ENCODE assay signal across 9 mouse cellular contexts in genomic region chr3:82362452-82362851, GRCm38 (mm10). TPM values are rescaled to one million over a fixed set of nuclear protein-coding genes. Genes with fewer than 3 reads are reported as not detected.
DNase-seq lines count a peak whose midpoint lies in the region; ATAC-seq and TF ChIP-seq lines count a peak whose summit lies in the region.
"Had no signal": no experiment of that assay in that cellular context is flagged by ENCODE, and none has a peak within 500 bp of the region (broad histone marks: within the 10 kb centered on the region; RNA-seq: fewer than 3 reads in every experiment).

No protein-coding gene starts in this region.

- peak; percentile 54; the same call in 1 of the 2 replicates for TF ChIP-seq CTCF in bone marrow, adult 2 months (IDR thresholded peaks at IDR 0.05; ENCODE audit: control insufficient read depth, insufficient read depth, low read length)

- no peaks in the 10 kb centered on the region for H3K9me3 ChIP-seq in limb, embryonic 11.5 days (ENCODE audit: control insufficient read depth, low read length)
- H3K9me3 ChIP-seq in limb, embryonic 10.5 days (replicated peaks): no peaks in the 10 kb centered on the region

- 44% methylated on average over 4 of the region's 4 CpGs for WGBS in limb, embryonic 11.5 days
- 43% methylated on average over 4 of the region's 4 CpGs for WGBS in limb, embryonic 10.5 days
- WGBS in bone marrow, adult 2 months: 8% methylated on average over 4 of the region's 4 CpGs

- H3K4me2 ChIP-seq in limb, embryonic 11.5 days (ENCODE audit: low read depth, severe bottlenecking): no peak overlapping the region

- H3K9ac ChIP-seq in limb, embryonic 11.5 days (ENCODE audit: low read length): no peak overlapping the region

- H3K36me3 ChIP-seq in limb, embryonic 11.5 days (ENCODE audit: control insufficient read depth, insufficient read depth, low read length): no peaks in the 10 kb centered on the region
- H3K36me3 ChIP-seq in limb, embryonic 10.5 days: peaks cover 16% of the 10 kb centered on the region
- H3K36me3 ChIP-seq: G1E had no signal

- TF ChIP-seq POLR2A in bone marrow, adult 2 months (IDR thresholded peaks at IDR 0.05; ENCODE audit: borderline replicate concordance, control insufficient read depth, low read depth, low read length): no peak

- H3K4me1 ChIP-seq in limb, embryonic 11.5 days (ENCODE audit: control insufficient read depth, insufficient read depth, low read length): no peaks in the 10 kb centered on the region
- H3K4me1 ChIP-seq in limb, embryonic 10.5 days: peaks cover 9% of the 10 kb centered on the region
- H3K4me1 ChIP-seq in bone marrow, adult 2 months (ENCODE audit: control insufficient read depth, insufficient read depth, low read length): no peaks in the 10 kb centered on the region; the same call in 1 of the 2 replicates

- peak; percentile 33 to 65 for DNase-seq in cerebellum, postnatal 14 days
- no peak for DNase-seq in cerebellum, adult 11-12 months
- peak; percentile 37 for DNase-seq in limb, embryonic 11.5 days (ENCODE audit: low spot score)
- no peak for DNase-seq in limb, embryonic 10.5 days (ENCODE audit: low spot score)
- DNase-seq in Muller cell, postnatal 12 days (ENCODE audit: inconsistent ontology term): no peak

- no peak overlapping the region for H3K27ac ChIP-seq in limb, embryonic 11.5 days (replicated peaks; ENCODE audit: low read depth, low read length)
- no peak overlapping the region for H3K27ac ChIP-seq in limb, embryonic 10.5 days
- H3K27ac ChIP-seq in bone marrow, adult 2 months (ENCODE audit: control insufficient read depth, insufficient read depth, low read depth, low read length, poor library complexity): no peak overlapping the region

- H3K4me3 ChIP-seq in limb, embryonic 11.5 days (ENCODE audit: low read depth, low read length): no peak overlapping the region
- H3K4me3 ChIP-seq in limb, embryonic 10.5 days: no peak overlapping the region
- no peak overlapping the region for H3K4me3 ChIP-seq in bone marrow, adult 2 months (replicated peaks; ENCODE audit: control insufficient read depth, low read depth, low read length)

- no peak for ATAC-seq in limb, embryonic 11.5 days (ENCODE audit: insufficient number of reproducible peaks, low FRiP score, low TSS enrichment, low read depth)
- ATAC-seq in megakaryocyte-erythroid progenitor cell, adult 5-6 weeks (replicated peaks; ENCODE audit: low FRiP score, low TSS enrichment, poor library complexity, severe bottlenecking): peak; percentile 66; the same call in 1 of the 2 replicates
- no peak for ATAC-seq in activated CD4-positive, CD25-positive, alpha-beta regulatory T cell, adult 4 months

- no peaks in the 10 kb centered on the region for H3K27me3 ChIP-seq in limb, embryonic 11.5 days (ENCODE audit: control insufficient read depth, insufficient read depth, low read length)
- H3K27me3 ChIP-seq in limb, embryonic 10.5 days (ENCODE audit: low read depth, poor library complexity, severe bottlenecking): no peaks in the 10 kb centered on the region

RNA-seq across cellular contexts. Expression of gene Map9, which starts 4.6 kb away (rescaled TPM):
- polyA plus RNA-seq in limb, embryonic 11.5 days (2014; fragmentation: Nextera tagmentation; extraction: Ambion mirVana): 10.0 and 10.4 TPM in 2 replicates
- polyA plus RNA-seq in limb, embryonic 10.5 days (2016; fragmentation: Nextera tagmentation; extraction: Ambion mirVana): 5.7 and 6.5 TPM in 2 replicates
- polyA plus RNA-seq in bone marrow, adult 2 months (2011; ENCODE audit: insufficient read depth, insufficient read length, low replicate concordance, missing spikeins): 0.25 TPM in 1 of 2 replicates, not detected in the other
- total RNA-seq in megakaryocyte-erythroid progenitor cell, adult 5-6 weeks (2014; fragmentation: Nextera tagmentation): 0.09 and 0.15 TPM in 2 replicates
- 0.56 and 2.2 TPM in 2 replicates for total RNA-seq in megakaryocyte-erythroid progenitor cell, adult 5-6 weeks (2017)
- polyA plus RNA-seq in activated CD4-positive, CD25-positive, alpha-beta regulatory T cell, adult 4 months (2017; shearing (Covaris generic)): 1 to 10 TPM in 1 of 2 experiments, under 1 TPM in 1; 0.75 to 1.1 TPM
- polyA plus RNA-seq: G1E had no signal

Comparison
In these comparisons a context has a peak if more than half of its experiments do, and no peak if none do; other contexts are left out.
1. DNase-seq: peak in cerebellum, postnatal 14 days (2 of 2) and limb, embryonic 11.5 days (single experiment); none in cerebellum, adult 11-12 months (single experiment), limb, embryonic 10.5 days (single experiment) and Muller cell, postnatal 12 days (single experiment).